Mouse (Mus musculus) adrenal gland, postnatal 14 days (tissue): Measurements from ENCODE around the gene Stox1. TPM values are rescaled to one million over a fixed set of nuclear protein-coding genes. Genes with fewer than 3 reads are reported as not detected.

ENCODE experiments used
- DNase-seq: peaks from one replicate; pipeline ENCODE4 v3.0.0; 2021; ENCODE audit warnings: mixed read lengths
- microRNA-seq, 2 experiments: library from miRNA; unstranded; fragments of <30 nt; microRNA quantifications; one replicate each; pipeline ENCODE4 v1.2.0; 2021
- total RNA-seq: library from RNA; stranded (reverse); gene quantifications from 2 replicates; pipeline ENCODE4 v1.2.3, GENCODE M21; 2021

The Stox1 gene
- total RNA-seq, 1 experiment from 2014 or later: 1.2 TPM

DNA sequence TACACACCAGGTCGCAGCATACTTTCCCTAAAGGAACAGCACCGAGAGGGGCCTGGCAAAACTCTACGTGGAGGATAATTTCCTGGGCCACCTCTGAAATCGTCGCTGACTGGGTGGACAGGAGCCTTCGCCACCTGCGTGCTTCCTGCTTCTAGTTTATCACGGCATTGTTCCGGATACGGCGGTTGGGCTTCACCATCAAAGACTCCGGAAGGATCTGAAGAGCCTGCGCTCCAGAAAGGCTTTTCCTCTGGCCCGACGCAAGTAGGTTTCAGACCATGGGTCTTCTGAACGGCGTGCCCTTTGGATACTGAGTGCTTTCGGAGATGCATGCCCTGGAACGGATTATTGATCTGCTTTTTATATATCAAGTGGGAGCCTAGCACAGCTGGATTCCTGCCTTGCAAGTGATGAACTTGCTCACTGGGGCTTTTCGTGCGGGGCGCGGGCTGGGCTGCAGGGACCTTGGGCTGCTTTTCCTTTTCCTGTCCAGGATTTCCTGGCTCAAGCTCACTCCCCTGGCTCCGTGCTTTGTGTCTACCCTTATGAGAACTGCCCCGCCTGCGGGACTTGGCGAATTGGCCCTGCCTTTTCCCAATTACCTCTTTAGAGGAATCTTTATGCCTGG, 60.9 kb downstream of the Stox1 start:
- peak; percentile 73 for DNase-seq

DNA sequence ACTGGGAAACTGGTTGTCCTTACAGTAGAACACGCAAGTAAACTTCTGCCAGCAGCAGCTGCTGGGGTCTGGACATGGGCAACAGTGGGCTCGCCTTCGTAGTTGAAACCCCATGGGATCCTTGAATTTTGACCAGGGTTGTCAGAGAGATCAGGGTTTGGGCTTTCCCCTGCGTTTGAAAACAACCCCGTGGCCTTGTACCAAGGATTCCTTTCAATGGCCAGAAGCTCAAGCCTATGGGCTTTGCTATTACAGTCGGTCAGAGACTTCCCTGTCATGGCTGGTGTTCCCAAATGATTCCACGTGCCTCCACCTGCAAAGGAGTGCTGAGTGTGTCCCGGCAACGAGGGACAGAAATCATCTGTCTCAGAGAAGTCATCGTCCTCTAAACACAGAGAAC, 61.8 kb downstream of the Stox1 start:
- no peak for DNase-seq

DNA sequence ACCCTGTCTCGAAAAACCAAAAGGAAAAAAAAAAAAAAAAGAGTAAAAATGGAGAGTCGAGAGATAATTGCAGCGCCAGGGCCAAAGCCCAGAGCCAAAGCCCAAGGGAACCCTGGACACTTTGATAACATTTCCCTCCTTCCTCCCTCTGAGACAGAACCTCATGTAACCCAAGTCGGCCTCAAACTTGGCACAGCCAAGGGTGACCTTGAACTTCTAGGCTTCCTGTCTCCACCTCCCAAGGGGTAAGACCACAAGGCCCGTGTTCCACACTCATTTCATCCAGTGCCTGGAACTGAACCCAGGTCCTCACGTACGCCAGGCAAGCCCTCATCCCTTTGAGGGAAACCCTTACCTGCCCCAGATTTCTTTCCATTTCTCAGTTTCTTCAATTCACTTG, 69.2 kb downstream of the Stox1 start:
- peak; percentile 50 for DNase-seq

DNA sequence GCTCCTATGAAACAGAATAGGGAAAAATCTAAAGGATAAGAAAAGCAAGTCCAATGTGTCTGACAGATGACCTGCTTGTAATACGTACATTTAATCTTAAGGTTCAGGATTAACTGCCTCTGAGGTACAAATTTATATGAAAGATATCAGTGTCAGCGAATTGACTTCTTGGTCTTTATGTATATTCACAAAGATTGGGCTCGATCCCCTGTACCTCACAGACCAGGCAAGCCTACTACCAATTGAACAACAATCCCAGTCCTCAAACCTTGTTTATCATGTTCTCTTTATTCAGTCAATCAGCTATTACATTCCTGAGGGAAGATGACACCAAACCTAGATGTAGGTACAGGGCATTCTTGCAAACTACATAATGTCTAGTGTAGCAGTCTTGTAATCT, 74.0 kb downstream of the Stox1 start:
- DNase-seq: no peak

DNA sequence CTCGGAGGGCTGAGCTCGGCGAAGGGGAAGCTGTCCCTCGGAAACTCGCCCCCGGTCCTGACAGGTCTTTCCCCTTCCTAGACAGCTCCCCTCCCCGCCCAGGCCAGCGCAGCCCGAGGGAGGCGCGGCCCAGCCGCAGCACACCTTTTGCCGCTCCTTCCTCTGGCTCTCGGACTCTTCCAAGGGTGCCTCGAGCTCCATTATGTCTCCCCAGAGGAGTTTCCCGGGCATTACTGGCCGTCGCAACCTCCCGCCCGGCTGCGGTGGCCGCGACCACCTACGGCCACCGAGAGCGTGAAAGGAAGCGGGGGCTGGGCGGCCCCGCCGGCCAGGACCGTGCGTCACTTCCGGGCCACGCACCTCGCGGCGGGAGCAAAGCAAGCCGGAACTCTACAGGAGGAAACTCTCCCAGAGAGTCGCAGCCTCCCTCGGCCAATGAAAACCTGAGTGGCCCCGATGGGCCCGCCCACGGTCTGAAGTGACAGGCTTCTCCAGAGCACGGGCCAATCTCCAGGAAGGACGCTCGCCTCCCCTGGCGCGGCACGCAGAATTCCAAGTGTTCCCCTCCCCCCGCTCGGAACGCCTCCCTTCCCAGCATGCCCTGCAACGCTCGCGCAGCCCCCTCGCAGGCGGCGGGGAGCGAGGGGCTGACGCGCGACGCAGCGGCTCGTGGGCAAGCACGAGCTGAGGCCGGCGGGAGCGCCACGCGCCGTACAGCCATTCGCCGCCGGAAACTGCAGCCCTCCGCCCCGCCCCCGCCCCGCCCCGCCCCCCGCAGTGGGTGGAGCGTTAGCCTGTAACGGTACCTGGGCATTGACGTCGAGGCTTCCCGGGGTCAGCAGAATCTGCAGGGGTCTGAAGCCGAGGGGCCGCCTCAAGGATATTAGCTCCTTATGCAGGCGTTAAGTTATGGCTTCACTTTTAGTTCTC, 74.8 kb downstream of the Stox1 start, which contains the start of gene Ddx50:
Ddx50 (minus strand) TSS at position 338 of the 930 bp plus-strand sequence.
- DNase-seq: peak; percentile 99

DNA sequence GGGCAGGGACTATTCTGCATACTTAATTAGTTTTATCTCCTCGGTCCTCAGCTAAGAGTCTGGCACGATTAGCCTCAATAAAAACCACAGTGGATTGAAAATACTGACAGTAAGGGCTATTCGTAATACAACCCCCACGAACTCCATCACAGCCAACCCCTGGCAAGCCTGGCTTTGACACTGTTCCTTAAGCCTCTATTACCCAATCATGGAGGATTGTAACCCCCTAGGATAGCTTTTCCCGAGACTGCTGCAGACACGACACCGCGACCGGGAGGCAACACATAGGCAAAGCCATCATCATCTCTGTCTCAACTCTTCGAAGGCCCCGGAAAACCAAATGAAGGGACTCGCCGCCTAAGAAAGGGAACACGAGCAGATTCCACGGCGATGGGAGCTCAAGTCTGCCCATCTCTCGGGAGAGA, 75.6 kb downstream of the Stox1 start:
- DNase-seq: peak; percentile 56

Small RNA genes within 50 kb of the gene (microRNA-seq; reads per million reads assigned to microRNA genes)
- 0 reads per million in 2 experiments for gene Mir7215

Other genes with a start within 250 kb of the Stox1 start
- gene Vps26a, start 239.3 kb downstream of the Stox1 start, total RNA-seq: 49.3 and 53.0 TPM in 2 replicates
- 41.1 and 64.5 TPM in 2 replicates for gene Srgn, start 198.7 kb downstream of the Stox1 start, total RNA-seq
- gene Kif1bp, start 147.7 kb downstream of the Stox1 start, total RNA-seq: 34.8 and 38.5 TPM in 2 replicates
- gene Ddx21, start 123.8 kb downstream of the Stox1 start, total RNA-seq: 74.2 and 78.8 TPM in 2 replicates
- 107 and 121 TPM in 2 replicates for gene Ddx50, start 74.9 kb downstream of the Stox1 start, total RNA-seq
- 81.6 and 88.5 TPM in 2 replicates for gene Ccar1, start 66.2 kb upstream of the Stox1 start, total RNA-seq
- 7.2 and 11.0 TPM in 2 replicates for gene Tet1, start 182.9 kb upstream of the Stox1 start, total RNA-seq
- 36.9 and 39.0 TPM in 2 replicates for gene Slc25a16, start 194.5 kb upstream of the Stox1 start, total RNA-seq
- 3.8 and 3.9 TPM in 2 replicates for gene Dna2, start 220.9 kb upstream of the Stox1 start, total RNA-seq